Mouse (Mus musculus) NIH3T3 (cell line): ENCODE measurements around the gene Kcnd3.

Experiments used
- DNase-seq: peaks from one replicate; pipeline ENCODE4 v3.0.0-alpha.2; 2012; ENCODE audit warnings: low read depth

Kcnd3 gene

DNA sequence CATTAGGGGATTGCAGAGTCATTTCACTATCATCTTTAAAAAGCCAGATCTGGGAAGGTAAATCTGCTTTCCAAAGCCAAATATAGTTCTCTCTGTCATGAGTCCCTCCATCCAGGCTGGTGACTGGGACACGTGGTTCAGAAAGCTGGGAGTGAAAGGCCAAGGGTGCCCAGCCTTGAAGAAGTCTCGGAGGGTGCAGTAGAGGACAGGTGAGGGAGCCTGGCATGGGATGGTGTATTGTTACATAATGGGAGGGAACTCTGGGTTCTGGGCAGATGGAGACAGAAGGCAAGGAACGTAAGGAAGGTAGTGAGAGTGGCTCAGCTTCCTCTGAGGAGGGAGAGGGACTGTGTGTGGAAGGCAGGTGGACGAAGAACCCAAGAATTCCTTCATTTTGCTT is 5.5 kb downstream of the Kcnd3 start:
- DNase-seq: no peak

DNA sequence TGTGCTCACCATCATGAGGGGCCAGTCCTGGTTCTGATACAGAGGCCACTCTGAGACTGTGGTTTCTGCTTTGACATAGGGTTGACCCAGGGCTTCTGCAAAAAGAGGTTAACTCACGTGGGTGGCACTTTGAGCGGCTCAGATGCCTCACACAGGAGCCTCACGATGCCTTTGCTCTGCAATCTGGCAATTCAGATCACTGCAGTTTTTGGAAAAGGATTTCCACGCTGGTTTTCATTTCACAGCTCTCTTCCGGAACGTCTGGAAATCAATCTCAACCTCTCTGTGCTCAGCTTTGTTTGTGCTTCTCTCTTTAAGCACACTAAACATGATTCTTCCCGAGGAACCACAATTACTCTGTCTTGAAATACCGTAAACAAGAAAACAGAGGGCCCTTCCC is 14.4 kb downstream of the Kcnd3 start:
- no peak for DNase-seq

DNA sequence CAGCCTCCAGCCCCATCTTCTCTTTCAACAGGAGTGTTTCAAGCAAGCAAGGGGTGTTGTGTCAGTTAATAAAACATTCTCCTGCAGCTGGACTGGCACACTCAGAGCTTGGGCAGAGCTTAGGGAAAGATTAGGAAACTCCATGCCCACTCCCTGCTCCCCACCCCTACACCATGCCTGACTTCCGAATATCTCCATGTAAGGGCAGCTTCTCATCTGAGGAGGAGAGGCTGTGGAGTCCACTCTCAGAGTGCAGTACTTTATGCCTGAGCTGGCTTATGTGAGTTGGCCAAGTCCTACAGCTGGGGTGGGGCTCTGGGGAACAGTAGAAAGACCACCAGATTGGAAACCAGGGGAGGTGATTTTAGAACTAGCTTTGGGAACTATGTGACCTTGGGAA is 20.4 kb downstream of the Kcnd3 start:
- no peak for DNase-seq

DNA sequence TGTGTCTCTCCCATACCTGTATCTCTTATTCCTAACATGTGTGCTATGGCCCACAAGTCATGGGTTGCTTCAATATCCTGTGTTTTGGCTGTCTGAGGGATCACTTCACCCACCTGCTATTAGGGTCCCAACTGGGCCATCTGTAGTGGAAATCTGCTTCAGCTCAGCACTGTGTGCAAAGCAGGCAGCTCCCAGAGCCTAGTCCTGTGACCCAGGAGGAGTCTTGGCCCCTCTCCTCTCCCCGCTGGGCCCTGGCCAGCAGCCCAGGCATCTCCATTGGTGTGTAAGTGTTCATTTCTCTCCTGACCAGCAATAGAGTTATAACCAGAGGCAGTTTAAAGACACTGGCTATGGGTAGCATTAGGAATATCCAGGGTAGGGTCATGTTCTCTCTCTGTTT is 24.3 kb downstream of the Kcnd3 start:
- no peak for DNase-seq

DNA sequence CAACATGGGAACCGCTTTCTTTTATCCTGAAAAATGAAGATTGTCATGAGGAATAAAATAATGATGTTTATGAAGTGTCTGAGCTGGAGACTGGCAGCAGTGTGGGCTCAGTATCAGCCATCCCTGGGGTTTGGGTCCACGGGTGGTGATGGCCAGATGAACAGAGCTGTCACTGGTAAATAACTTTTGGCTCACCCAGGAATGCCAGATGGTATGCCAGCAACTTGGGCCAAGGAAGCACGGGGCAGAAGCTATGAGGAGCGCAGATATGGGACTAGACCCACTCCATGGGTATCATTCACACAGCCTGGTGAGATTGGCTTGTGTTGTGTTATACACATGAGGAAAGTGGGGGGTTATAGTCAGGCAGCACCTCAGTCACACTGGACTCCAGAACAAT is 26.7 kb downstream of the Kcnd3 start:
- DNase-seq: no peak

DNA sequence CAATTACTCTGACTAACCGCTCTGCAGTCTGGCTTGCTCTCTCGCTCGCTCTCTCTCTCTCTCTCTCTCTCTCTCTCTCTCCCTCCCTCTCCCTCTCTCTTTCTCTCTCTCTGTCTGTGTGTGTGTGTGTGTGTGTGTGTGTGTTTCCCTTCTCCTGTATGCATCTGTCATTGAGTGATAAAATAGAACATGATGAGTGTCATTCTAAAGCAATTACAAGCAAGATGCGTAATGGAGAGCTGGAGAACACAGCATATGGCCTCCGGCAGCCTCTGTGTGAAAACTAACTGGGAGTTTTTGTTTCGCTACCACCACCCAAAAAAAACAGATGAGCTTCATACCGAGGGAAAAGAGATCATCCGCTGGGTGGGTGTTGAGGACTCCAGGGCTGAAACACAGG is 29.3 kb downstream of the Kcnd3 start:
- no peak for DNase-seq

DNA sequence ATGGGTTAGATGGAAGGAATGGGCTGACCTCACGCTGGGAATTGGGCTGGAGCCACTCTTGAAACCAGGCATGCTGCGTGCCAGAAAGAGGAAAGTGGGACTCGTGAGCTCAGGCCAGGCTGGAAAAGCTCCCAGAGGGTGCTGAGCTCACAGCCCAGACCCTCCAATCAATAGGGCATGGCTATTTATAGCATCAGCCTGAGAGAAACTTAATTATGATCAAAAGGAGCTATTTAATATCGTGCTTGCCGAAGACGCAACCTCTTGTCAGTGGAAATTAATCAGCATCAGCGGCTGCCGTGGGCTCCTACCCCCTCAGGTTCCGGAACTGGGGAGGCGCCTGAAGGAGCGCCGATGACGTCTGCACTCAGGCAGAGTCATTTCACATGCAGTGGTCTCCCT is 31.5 kb downstream of the Kcnd3 start:
- DNase-seq: no peak

DNA sequence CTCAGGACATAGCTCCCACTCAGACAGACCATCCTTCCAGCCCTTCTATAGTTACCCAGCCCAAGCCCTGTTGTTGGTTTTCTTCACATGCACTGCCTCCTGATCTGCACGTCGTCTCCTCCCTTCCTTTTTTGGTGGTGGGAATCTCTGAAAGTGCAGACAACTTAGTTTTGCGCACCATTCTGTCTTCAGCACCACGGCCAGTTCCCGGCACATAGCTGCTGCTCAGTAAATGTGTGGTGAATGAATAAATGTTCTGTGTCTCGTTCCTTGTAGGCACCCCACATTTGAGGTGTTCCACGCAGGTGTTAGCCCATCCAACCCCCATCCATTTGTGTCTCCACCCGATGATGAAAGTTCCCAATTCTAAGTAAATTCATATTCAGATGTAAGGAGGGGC is 35.0 kb downstream of the Kcnd3 start:
- peak; percentile 68 for DNase-seq

DNA sequence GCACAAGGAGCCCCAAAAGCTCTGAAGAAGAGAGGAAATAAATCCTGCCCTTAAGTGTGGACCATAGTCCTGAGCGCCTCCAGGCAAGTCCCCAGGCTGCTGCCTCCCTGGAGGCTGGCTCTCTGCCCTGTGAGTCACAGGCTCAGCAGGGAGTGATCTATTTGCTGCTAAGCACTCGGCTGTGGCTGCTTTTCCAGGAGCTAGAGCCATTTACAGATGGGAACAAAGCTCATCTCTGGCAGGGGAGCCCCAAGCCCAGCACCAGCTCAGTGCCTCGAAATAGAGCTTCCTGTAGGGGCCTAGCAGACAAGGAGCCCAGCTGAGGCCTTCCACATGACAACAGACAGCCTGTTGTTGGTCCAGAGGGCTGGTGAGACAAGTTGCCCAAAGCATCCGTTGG is 37.5 kb downstream of the Kcnd3 start:
- peak; percentile 63 for DNase-seq

DNA sequence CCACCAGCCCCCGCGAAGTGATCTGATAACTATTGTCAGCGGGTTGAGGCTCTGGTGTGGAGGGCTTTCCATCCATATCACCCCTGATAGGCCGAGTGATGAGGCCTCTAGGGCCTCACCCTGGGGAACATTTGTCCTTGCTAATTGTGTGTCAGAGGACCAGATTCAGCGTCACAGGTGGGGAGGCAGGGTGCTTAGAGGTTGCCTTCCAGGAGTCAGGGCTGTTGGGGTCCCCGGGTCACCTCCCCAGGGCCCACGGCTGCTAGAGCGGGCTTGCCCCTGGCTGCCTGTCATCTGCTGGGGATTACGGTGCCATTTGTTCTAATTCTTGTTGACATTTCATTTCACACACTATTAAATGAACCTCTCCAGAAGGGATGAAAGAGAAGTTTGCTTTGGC is 42.8 kb downstream of the Kcnd3 start:
- DNase-seq: no peak

DNA sequence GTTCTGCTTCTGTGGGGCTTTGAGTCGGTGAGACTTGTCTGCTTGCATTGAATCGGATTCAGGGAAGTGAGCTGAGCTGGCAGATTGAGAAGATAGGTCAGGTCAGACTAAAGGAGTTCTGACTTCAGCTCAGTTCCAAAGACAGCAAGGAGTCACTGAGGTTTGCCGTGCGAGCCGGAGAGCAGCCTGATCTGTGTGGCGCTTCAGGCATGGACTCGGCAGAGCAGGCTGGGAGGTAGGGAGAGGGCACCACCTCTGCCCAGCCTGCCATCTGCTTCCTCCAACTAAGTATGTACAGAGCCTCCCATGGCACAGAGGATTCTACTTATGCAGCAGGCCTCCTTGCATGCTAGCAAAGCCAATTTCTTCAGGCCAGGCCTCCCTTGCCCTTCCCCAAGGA is 44.1 kb downstream of the Kcnd3 start:
- DNase-seq: no peak

DNA sequence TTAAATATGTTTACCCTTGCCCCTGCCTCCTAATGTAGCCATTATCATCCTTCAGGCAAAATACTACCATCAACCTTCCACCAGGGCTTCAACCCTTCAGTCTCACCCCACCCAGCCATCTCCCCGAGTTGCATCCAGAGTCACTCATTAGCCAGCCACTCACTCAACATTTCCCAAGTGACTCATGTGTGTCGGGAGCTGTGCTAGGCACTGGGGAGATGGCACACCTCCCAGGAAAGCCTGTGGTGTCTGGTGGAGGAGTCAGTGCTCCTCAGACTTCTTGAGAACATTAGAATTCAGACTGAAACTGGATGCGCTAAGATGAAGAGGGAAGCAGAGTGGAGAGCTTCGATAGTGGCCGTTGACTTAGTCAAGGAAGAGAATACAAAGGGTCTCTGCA is 44.8 kb downstream of the Kcnd3 start:
- DNase-seq: no peak

DNA sequence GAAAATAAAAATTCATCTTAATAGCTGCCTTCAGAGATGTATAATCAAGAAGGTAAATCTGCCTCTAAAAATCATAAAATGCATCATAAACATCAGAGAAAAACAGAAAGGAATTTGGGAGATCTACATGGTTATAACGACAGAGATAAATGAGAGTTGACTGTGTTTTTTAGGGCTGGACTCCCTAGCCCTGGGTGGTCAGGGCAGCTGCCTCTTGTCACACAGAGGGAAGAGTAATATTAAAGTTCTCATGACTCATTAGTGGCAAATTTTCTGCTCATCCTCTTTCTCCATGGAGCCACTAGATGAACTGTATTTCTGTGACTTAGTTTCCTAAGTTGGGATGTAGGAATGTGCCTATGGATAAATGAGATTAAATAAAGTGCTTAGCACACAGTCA is 48.9 kb downstream of the Kcnd3 start:
- no peak for DNase-seq

DNA sequence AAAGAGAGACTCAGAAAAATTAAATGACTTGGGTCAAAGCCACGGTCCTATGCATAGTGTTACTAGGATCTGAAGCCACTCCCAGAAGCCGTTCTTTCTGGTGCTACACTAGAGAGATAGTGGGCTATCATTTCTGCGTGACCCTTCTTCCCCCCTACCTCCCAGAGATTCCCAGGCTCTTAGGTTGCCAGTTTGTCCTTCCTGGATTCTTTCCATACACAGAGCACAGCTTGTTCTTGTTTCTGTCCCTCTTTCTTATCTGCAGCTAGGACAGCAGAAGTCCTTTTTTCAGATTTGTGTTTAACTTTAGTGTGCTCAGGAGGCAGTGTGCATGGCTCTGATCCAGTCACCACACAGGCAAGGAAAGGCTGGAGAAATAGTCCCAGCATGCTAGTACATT is 52.1 kb downstream of the Kcnd3 start:
- DNase-seq: no peak

DNA sequence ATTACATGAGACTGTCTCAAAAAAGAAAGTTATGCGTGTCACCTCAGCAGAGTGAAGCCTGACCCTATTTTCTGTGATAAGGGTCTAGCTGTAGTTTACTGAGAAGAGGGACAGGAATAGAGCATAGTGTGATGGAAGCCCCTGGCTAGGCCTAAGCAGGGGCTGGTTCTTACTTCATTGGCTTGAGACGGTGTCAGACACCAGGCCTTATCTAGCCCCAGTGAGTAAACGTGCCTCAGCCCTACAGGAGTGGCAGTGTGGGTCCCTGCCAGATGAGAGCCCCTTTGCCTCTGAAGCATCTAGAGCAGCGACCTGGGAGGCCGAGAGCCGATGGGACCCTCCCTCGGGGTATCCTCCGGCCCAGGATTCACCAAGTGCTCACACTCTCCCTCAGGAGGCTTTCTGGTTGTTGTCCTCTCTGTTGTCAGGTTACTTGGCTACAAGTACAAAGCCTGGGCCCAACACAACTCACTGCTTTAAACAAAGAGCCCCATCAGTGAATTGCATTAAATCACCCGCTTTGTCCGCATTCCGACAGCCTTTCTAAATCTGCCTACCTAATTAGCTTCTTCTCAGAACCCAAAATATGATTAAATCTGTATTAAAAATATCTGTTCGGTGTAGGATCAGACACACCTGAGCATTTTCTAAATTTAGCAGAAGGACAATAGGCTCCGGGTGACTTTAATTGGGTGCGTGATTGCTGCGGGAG is 53.2 kb downstream of the Kcnd3 start:
- no peak for DNase-seq

DNA sequence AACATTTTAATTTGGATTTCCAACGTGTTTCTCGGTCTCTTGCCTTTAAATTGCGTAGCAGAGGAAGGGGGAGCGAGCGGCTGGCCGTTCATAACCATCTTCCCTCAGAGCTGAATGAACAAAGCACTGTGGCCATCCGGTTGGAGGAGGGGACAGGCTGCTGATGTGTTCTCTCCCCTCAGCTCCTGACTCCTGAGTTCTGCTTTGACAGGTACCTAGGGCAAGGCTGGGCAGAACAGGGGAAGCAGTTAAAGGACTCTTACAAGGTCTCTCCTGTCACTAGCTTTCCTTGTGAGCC is 53.7 kb downstream of the Kcnd3 start:
- DNase-seq: no peak

DNA sequence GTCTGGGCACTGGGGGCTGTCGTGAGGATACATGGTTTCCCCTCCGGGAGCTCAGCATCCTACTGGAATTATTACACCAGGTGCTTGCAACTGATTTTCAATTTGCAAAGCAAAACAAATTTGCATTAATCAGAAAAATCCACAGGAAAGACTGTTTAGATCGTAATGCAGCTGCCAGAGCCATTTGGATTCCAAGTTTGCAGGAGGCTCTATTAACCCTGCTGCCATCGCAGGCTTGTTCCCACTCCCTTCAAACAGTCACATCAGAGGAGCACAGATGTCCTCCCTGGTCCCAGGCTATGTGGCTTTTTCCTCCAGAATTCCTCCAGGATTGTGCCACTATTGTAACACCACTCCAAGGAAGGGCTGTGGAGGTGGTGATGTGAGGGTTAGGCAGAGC is 54.5 kb downstream of the Kcnd3 start:
- no peak for DNase-seq

DNA sequence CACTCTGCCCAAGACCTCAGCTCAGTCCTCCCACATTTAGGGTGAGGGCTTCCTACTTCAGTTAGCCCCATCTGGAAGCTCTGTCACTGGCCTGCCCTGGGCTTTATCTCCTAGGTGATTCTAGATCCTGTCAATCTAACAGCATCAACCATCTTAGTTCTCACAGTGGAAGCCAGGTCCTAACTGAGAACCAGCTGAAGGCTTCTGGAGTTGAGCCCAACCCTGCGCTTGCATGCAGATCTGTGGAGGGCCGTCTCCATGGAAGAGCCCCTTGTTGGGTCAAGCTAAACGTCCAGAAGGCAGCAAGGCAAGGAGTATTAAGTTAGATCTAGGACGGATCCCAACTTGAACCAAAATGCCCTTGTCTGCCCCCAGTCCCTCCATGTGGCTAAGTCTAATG is 57.2 kb downstream of the Kcnd3 start:
- no peak for DNase-seq

DNA sequence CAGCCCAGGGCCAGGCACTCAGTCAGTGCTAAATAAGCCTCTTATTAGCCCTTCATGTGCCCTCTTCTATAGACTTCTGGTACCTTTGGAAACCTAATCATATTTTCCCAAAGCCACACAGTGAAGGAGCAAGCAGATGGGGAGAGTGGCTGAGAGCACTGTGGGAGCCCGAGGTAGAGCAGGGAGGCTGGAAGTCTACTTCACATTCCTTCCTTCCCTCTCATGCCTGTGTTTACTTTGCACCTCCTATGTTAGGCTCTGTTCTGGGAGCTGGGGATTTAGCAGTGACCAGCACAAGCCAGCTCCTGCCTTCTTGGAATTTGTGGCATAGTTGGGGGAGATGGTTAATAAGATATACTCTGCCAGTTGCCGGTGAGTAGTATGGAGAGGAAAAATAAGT is 59.7 kb downstream of the Kcnd3 start:
- no peak for DNase-seq

DNA sequence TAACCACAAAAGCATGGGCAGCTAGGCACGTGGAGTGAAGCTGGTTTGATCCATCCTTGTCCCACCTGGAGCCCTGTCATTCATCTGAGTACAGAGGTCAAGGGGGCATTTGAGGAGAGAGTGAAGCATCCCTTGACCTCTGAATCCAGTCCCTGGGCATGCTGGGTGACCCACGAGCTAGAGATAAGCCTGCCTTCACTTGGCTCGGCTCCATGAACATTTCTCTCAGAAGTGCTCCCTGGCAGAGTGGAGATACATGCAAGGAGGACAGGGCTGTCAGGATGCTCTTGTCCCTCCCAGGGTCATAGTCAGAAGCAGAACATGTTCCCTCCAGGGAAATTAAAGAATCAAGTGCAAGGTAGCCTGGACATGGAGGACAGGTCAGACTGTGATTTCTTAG is 62.1 kb downstream of the Kcnd3 start:
- DNase-seq: no peak

DNA sequence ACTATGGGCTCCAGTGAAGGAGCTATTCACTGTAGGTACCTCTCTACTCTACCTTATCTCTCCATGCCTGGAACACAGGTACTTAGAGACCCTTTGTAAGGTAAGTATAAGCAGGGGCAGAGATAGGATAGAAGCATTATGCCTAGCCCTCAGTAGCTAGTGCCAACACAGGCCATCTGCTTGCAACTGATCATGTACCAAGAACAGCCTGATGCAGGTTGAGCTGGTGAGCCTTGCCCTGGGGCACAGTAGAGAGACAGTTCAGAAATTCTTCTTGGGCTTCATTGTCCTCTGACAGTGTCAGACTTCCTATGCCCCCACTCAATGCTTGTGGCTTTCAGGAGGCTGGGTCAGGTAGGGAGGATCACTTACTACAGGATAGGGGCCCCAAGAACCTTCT is 62.9 kb downstream of the Kcnd3 start:
- no peak for DNase-seq

DNA sequence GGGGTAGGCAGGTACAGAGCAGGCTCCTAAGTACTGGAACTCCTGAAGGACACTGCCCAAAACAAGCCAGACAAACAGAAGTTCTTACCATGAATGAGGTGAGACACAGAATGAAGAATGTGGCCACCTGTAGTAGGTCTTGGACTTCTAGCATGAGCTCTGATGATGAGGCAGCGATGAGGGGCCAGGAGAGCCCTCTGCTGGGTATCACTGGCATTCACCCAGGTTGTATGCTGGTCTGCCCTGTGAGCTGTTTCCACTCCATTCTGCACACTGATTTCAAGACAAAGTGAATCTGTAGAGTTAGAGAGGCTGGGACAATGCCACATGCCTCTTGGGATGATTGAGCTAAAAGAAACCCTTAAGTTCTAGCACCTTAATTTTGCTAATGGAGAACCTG is 63.5 kb downstream of the Kcnd3 start:
- DNase-seq: peak; percentile 7

DNA sequence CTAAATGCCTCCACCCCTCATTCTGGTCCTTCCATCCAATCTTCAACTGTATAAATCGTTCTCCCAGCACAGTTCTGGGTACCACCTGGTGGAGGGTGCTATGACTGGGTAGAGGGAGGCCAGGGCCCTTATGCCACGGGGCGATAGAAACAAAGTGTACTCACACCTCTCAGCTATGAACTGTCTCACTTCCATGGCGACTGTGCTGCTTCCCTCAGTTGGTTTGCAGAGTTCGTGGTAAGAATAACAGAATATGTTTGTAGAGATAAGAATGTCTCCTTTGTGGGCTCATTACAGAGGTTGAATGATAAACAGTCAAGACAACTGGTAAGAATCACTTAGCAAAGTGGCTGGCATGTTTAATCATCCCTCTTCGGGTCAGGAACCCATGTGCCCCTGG is 68.3 kb downstream of the Kcnd3 start:
- no peak for DNase-seq

DNA sequence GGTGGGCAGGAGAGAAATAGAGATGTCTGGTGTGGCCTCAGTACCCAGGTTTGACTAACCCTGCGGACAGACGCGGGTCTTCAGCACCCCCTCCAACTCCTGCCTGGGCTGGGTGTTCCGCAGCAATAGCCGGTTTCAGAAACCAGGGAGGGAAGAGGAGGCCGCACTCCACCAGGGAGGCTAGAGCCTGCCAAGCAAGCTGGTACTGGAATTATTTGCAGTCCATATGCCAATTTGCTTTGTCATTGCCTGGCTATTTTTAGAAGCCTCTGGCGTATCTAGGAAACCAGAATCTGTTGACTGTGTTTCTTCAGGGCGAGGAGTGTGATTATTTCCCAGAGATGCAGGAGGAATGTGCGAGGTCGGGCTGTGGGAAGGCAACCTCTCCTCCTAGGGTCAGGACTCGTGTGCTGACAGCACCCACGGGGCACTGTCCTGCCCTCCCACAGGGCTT is 69.1 kb downstream of the Kcnd3 start:
- peak; percentile 51 for DNase-seq

DNA sequence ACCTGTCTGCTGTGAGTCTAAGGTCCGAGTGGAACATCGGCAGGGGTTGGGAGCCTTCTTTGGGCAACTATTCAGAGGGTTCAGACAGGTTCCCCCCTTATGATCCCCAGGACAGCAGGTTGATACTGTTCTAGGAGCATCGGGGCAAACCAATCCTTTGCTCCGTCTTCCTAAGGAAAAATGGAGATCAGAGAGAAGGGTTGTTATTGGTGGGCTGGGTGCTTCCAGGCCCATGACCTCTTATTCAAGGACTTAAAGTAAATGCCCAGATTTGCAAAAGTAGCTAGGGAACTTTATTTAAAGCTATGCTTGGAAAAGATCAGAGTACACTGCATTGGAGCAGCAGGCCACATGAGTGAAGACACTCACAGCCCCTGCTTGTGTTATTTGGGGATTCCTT is 69.5 kb downstream of the Kcnd3 start:
- DNase-seq: no peak
